Mouse (Mus musculus) cerebellum, adult (tissue): ENCODE results near the gene Trappc13.

Experiments
- ATAC-seq: cut with Nextera tagmentation; 2 replicates; pipeline ENCODE4 v1.9.2; 2017; ENCODE audit warnings: mild to moderate bottlenecking, moderate library complexity, mixed read lengths; ENCODE audit not compliant: insufficient number of reproducible peaks, low FRiP score, low TSS enrichment

The Trappc13 gene

GRCm38 (mm10) chr13:104122078-104122840 is 56.0 kb downstream of the Trappc13 start:
- ATAC-seq, result no peak

GRCm38 (mm10) chr13:104114827-104115226 is 63.4 kb downstream of the Trappc13 start:
- ATAC-seq, result no peak

GRCm38 (mm10) chr13:104113782-104114181 is 64.5 kb downstream of the Trappc13 start:
- ATAC-seq, result no peak

- ATAC-seq, result no peak
Measured at GRCm38 (mm10) chr13:104112266-104112900, 65.9 kb downstream of the Trappc13 start.

- no peak for ATAC-seq
Measured at GRCm38 (mm10) chr13:104110526-104110925, 67.7 kb downstream of the Trappc13 start.

- ATAC-seq, result peak; percentile 71
Measured at GRCm38 (mm10) chr13:104109816-104110521, 68.3 kb downstream of the Trappc13 start.

- peak; percentile 89 for ATAC-seq
Measured at GRCm38 (mm10) chr13:104109288-104109815, 68.9 kb downstream of the Trappc13 start, which contains the start of the genes Nln and Sgtb. Gene Nln, minus strand, starts transcription at chr13:104109614. Gene Sgtb, plus strand, starts transcription at chr13:104109741.

GRCm38 (mm10) chr13:104108651-104109287 is 69.5 kb downstream of the Trappc13 start:
- no peak; the same call in 1 of the 2 replicates for ATAC-seq

GRCm38 (mm10) chr13:104101606-104102235 is 76.5 kb downstream of the Trappc13 start:
- ATAC-seq, result no peak

GRCm38 (mm10) chr13:104100416-104100815 is 77.9 kb downstream of the Trappc13 start:
- no peak for ATAC-seq

GRCm38 (mm10) chr13:104097190-104097589 is 81.1 kb downstream of the Trappc13 start:
- no peak for ATAC-seq

- no peak for ATAC-seq
Measured at GRCm38 (mm10) chr13:104095955-104096354, 82.3 kb downstream of the Trappc13 start.

- no peak for ATAC-seq
Measured at GRCm38 (mm10) chr13:104094531-104095385, 83.5 kb downstream of the Trappc13 start.
